Mouse (Mus musculus) kidney, adult 2 months (tissue): ENCODE measurements at regions not wholly inside any gene's neighbourhood (a gene's known extent, or its start where the extent isn't known, plus 50 kb on each side); places are given as distances from the start of the nearest gene placed in this dataset.

Experiments
- CTCF ChIP-seq: fragments of 200-500 bp; conservative IDR thresholded peaks from 2 replicates; pipeline ENCODE4 v1.5.1; 2011; ENCODE audit warnings: low read depth, mild to moderate bottlenecking, control low read depth, low read length, moderate library complexity, mixed read lengths; ENCODE audit not compliant: insufficient read depth, insufficient read length
- POLR2A ChIP-seq: fragments of 200-500 bp; IDR thresholded peaks from one replicate; pipeline ENCODE4 v1.6.1; 2011; ENCODE audit warnings: low read depth, low read length, control low read depth

- TF ChIP-seq POLR2A (no peak), CTCF (no peak)
Observed at GRCm38 (mm10) chr2:128239451-128239850, 113.6 kb downstream of the Bcl2l11 start.
